Mouse (Mus musculus) MEL (cell line): ENCODE measurements around the gene Ccar1.

Experiments used
- CHD1 ChIP-seq: IDR thresholded peaks from 2 replicates; pipeline ENCODE4 v1.6.1; 2012; ENCODE audit warnings: low read depth, mild to moderate bottlenecking, inconsistent platforms, low read length, improper control_type of control experiment
- CTCF ChIP-seq, 3 experiments: IDR thresholded peaks in 2 of 3; conservative IDR thresholded peaks in 1 of 3; 2 replicates each; pipeline ENCODE4 v1.5.1; 2011 to 2012; ENCODE audit warnings: low read length in 3 of 3, low read depth in 2 of 3, mild to moderate bottlenecking in 2 of 3, improper control_type of control experiment in 1 of 3, inconsistent platforms in 1 of 3, mixed read lengths in 1 of 3, moderate library complexity in 1 of 3; ENCODE audit not compliant: control insufficient read depth in 1 of 3, insufficient read depth in 1 of 3, poor library complexity in 1 of 3, severe bottlenecking in 1 of 3
- EP300 ChIP-seq, 2 experiments: IDR thresholded peaks; 2 replicates each; pipeline ENCODE4 v1.6.1; 2011; ENCODE audit warnings: improper control_type of control experiment in 2 of 2, low read length in 2 of 2, low read depth in 1 of 2, mild to moderate bottlenecking in 1 of 2
- MEF2A ChIP-seq: IDR thresholded peaks from 2 replicates; pipeline ENCODE4 v1.6.1; 2014; ENCODE audit warnings: low read depth, mild to moderate bottlenecking, inconsistent platforms, low read length, improper control_type of control experiment; ENCODE audit not compliant: poor library complexity, insufficient replicate concordance, severe bottlenecking; ENCODE audit errors: extremely low read depth
- POLR2A ChIP-seq, 2 experiments: IDR thresholded peaks; 2 replicates each; pipeline ENCODE4 v1.6.1; 2011 to 2012; ENCODE audit warnings: low read length in 2 of 2, mild to moderate bottlenecking in 2 of 2, control low read depth in 1 of 2, improper control_type of control experiment in 1 of 2, low read depth in 1 of 2, moderate library complexity in 1 of 2; ENCODE audit not compliant: control insufficient read depth in 1 of 2, insufficient read depth in 1 of 2, poor library complexity in 1 of 2
- TAL1 ChIP-seq: IDR thresholded peaks from 2 replicates; pipeline ENCODE4 v1.6.1; 2012; ENCODE audit warnings: mild to moderate bottlenecking, inconsistent platforms, low read length, moderate library complexity, mixed read lengths

GRCm38 (mm10) chr10:62703579-62703978 is 88.5 kb downstream of the Ccar1 start:
- TF ChIP-seq CTCF (IDR thresholded peaks at IDR 0.05 in 2 of 3, conservative IDR thresholded peaks at IDR 0.05 in 1 of 3; ENCODE audit: control insufficient read depth in 1 of 3, insufficient read depth in 1 of 3, low read depth in 2 of 3, low read length in 3 of 3, poor library complexity in 1 of 3, severe bottlenecking in 1 of 3): no peak
- TF ChIP-seq POLR2A (IDR thresholded peaks at IDR 0.05; ENCODE audit: control insufficient read depth in 1 of 2, insufficient read depth in 1 of 2, low read depth in 1 of 2, low read length in 2 of 2, poor library complexity in 1 of 2): no peak
- no peak for TF ChIP-seq TAL1
- TF ChIP-seq MEF2A: no peak
- no peak for TF ChIP-seq EP300 (IDR thresholded peaks at IDR 0.05; ENCODE audit: low read depth in 1 of 2, low read length in 2 of 2)
- TF ChIP-seq CHD1: no peak
